Mouse (Mus musculus) lung, postnatal 0 days (tissue): ENCODE results near the gene Thoc6. TPM values are rescaled to one million over a fixed set of nuclear protein-coding genes. Genes with fewer than 3 reads are reported as not detected.

Source experiments
- ATAC-seq: fragments of 200-750 bp; cut with Nextera tagmentation; 2 replicates; pipeline ENCODE4 v1.8.0; 2017; ENCODE audit warnings: moderate library complexity
- DNase-seq: peaks from one replicate; pipeline ENCODE4 v3.0.0-alpha.2; 2016; ENCODE audit warnings: low spot score
- H3K27ac ChIP-seq: fragments of 300-500 bp; sonication (generic); 2 replicates; pipeline ENCODE4 v1.5.1; 2014; ENCODE audit warnings: antibody characterized with exemption, mild to moderate bottlenecking, low read length, mixed read lengths
- H3K27me3 ChIP-seq: fragments of 300-500 bp; sonication (generic); replicated peaks from 2 replicates; pipeline ENCODE4 v1.6.1; 2014; ENCODE audit warnings: low read length, mixed read lengths; ENCODE audit not compliant: insufficient read depth
- H3K36me3 ChIP-seq: fragments of 300-500 bp; sonication (generic); 2 replicates; pipeline ENCODE4 v1.6.1; 2014; ENCODE audit warnings: low read length, mixed read lengths; ENCODE audit not compliant: insufficient read depth
- H3K4me1 ChIP-seq: fragments of 300-500 bp; sonication (generic); 2 replicates; pipeline ENCODE4 v1.6.1; 2014; ENCODE audit warnings: antibody characterized with exemption, low read depth, low read length, mixed read lengths; ENCODE audit not compliant: insufficient read depth
- H3K4me2 ChIP-seq: fragments of 300-500 bp; sonication (generic); replicated peaks from 2 replicates; pipeline ENCODE4 v1.6.1; 2014; ENCODE audit warnings: low read depth, mild to moderate bottlenecking, low read length, moderate library complexity, mixed read lengths
- H3K4me3 ChIP-seq: fragments of 300-500 bp; sonication (generic); 2 replicates; pipeline ENCODE4 v1.5.1; 2014; ENCODE audit warnings: low read depth, low read length
- H3K9ac ChIP-seq: fragments of 300-500 bp; sonication (generic); replicated peaks from 2 replicates; pipeline ENCODE4 v1.6.1; 2014; ENCODE audit warnings: low read depth, mild to moderate bottlenecking
- H3K9me3 ChIP-seq: fragments of 300-500 bp; sonication (generic); 2 replicates; pipeline ENCODE4 v1.6.1; 2016; ENCODE audit warnings: low read length, mixed read lengths
- CTCF ChIP-seq: IDR thresholded peaks from 2 replicates; pipeline ENCODE4 v1.5.1; 2016; ENCODE audit warnings: antibody characterized with exemption, mild to moderate bottlenecking
- EP300 ChIP-seq: IDR thresholded peaks from 2 replicates; pipeline ENCODE4 v1.6.1; 2016; ENCODE audit warnings: antibody characterized with exemption, mild to moderate bottlenecking, control low read depth
- WGBS: fragments of 180-500 bp; shearing (Covaris S2); extraction: QIAGEN DNeasy Blood & Tissue Kit; methylation state at CpG from one replicate; pipeline ENCODE4 v1.1.7; 2014; 5-methylcytosine and 5-hydroxymethylcytosine counted together
- polyA plus RNA-seq: library from polyadenylated mRNA; unstranded; fragments of >200 nt; fragmentation: Nextera tagmentation; extraction: Ambion mirVana; gene quantifications from 2 replicates; pipeline ENCODE4 v1.2.1, GENCODE M21; 2015

Gene Thoc6
- 18.1 and 18.6 TPM in 2 replicates for polyA plus RNA-seq

GRCm38 (mm10) chr17:23673424-23674073 is at the start of gene Thoc6, which contains the start of gene Hcfc1r1:
Thoc6 (minus strand) TSS chr17:23673882.
Hcfc1r1 (plus strand) TSS chr17:23673596.
- H3K27me3 ChIP-seq, result no peaks in the 10 kb centered on the region
- peak within 1 kb of the TSS; percentile 70 for H3K4me3 ChIP-seq
- no peaks in the 10 kb centered on the region for H3K9me3 ChIP-seq
- TF ChIP-seq EP300 (peak; percentile 20; the same call in 1 of the 2 replicates), CTCF (no peak)
- H3K9ac ChIP-seq, result peak within 1 kb of the TSS; percentile 58
- DNase-seq, result peak; percentile 97
- under 1% methylated on average over 44 of the region's 45 CpGs for WGBS
- H3K4me1 ChIP-seq, result peaks cover 20% of the 10 kb centered on the region; the same call in 1 of the 2 replicates
- peak; percentile 93 for ATAC-seq
- peak within 1 kb of the TSS; percentile 74 for H3K27ac ChIP-seq
- H3K4me2 ChIP-seq, result peak within 1 kb of the TSS; percentile 80
- H3K36me3 ChIP-seq, result peaks cover 7% of the 10 kb centered on the region; the same call in 1 of the 2 replicates

- DNase-seq, result no peak
- no peak within 1 kb of the TSS for H3K4me3 ChIP-seq
- WGBS, result 54% methylated on average over 7 of the region's 7 CpGs
- no peaks in the 10 kb centered on the region for H3K36me3 ChIP-seq
- no peak within 1 kb of the TSS for H3K9ac ChIP-seq
- no peak for ATAC-seq
- H3K27me3 ChIP-seq, result no peaks in the 10 kb centered on the region
- H3K4me1 ChIP-seq, result peaks cover 3% of the 10 kb centered on the region; the same call in 1 of the 2 replicates
- TF ChIP-seq EP300, result no peak
- TF ChIP-seq CTCF, result no peak
- no peak within 1 kb of the TSS for H3K4me2 ChIP-seq
- no peak within 1 kb of the TSS for H3K27ac ChIP-seq
- no peaks in the 10 kb centered on the region for H3K9me3 ChIP-seq
These were observed 48.9 kb upstream of the Thoc6 start, which contains the start of gene 1520401A03Rik for GRCm38 (mm10) chr17:23722376-23723125. 1520401A03Rik (minus strand) TSS chr17:23722783.

DNA sequence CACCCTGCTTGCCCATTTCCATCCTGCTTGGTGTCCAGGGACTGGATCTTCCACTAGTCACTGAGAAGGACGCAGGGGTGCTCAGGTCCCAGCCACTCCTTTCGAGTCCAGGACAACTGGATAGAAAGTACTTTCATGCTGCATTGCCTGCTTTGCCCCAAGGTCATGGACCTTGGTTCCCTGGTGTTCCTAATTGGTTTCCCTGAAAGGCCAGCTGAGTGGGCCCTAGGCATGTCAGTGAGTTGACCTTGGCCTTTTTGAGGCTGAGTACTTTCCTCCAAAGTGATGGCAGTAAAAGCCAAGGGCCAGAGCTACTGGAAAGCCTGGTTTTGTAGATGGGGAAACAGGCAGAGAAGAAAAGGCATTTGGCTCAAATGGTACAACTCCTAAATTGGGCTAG is 48.2 kb upstream of the Thoc6 start:
- no peak for ATAC-seq
- Histone ChIP-seq H3K27ac (no peak overlapping the region), H3K9ac (no peak overlapping the region), H3K9me3 (no peaks in the 10 kb centered on the region), H3K36me3 (no peaks in the 10 kb centered on the region), H3K4me1 (no peaks in the 10 kb centered on the region; the same call in 1 of the 2 replicates), H3K4me2 (no peak overlapping the region), H3K27me3 (no peaks in the 10 kb centered on the region), H3K4me3 (no peak overlapping the region)
- TF ChIP-seq EP300, result no peak
- TF ChIP-seq CTCF, result no peak
- WGBS, result 91% methylated on average over 2 of the region's 2 CpGs
- DNase-seq, result no peak

DNA sequence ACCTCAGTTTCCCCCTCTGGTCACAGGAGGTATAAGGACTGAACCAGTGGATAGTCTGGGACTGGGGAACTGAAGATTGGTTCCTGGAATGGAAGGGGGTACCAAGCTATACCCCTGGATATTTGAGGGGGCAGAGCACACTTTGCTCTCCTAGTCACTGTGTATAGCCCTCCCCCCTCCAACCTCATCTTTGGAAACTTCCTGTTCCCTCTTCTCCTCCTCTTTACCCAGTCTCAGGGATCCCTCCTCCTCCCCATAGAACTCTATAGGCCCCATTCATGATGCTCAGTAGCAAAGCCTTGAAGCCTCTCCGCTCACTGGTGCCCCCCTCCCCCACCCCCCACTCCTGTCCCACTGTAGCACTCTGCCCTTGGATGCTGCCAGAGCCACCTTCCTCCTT is 45.8 kb upstream of the Thoc6 start:
- WGBS, result 21% methylated on average over 1 of the region's 1 CpGs

GRCm38 (mm10) chr17:23717003-23717402 is 43.3 kb upstream of the Thoc6 start:
- no peak for ATAC-seq
- no peak for DNase-seq
- Histone ChIP-seq H3K9ac (no peak overlapping the region), H3K27me3 (no peaks in the 10 kb centered on the region), H3K27ac (no peak overlapping the region), H3K4me2 (no peak overlapping the region), H3K9me3 (no peaks in the 10 kb centered on the region), H3K36me3 (no peaks in the 10 kb centered on the region), H3K4me3 (no peak overlapping the region), H3K4me1 (no peaks in the 10 kb centered on the region)
- no peak for TF ChIP-seq EP300
- no peak for TF ChIP-seq CTCF
- 53% methylated on average over 2 of the region's 2 CpGs for WGBS

More for the DNA sequence above, 45.8 kb upstream of the Thoc6 start:
- DNase-seq (no peak), ATAC-seq (no peak)
- Histone ChIP-seq H3K36me3 (no peaks in the 10 kb centered on the region), H3K9ac (no peak overlapping the region), H3K4me3 (no peak overlapping the region), H3K4me2 (no peak overlapping the region), H3K9me3 (no peaks in the 10 kb centered on the region), H3K4me1 (no peaks in the 10 kb centered on the region), H3K27me3 (no peaks in the 10 kb centered on the region), H3K27ac (no peak overlapping the region)
- TF ChIP-seq CTCF (no peak), EP300 (no peak)

DNA sequence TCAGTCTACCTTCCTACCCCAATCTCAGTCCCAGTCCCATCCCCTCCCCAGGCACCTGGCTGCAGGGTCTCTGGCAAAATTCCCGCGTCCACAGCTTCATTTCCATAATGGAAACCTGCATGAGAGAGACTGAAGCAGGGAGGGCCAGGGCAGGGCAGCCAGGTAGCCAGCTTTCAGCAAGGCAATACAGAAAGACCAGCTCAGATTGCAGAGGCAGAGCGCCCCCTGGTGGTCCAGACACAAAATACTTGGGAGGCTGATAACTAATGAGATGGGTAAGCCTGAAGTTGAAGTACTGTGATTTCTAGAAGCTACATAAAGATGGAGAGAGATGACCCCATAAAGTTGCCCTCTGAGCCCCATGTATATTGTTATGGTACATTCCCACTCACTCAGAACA is 32.5 kb upstream of the Thoc6 start:
- no peaks in the 10 kb centered on the region for H3K27me3 ChIP-seq
- no peak overlapping the region for H3K4me3 ChIP-seq
- H3K27ac ChIP-seq, result no peak overlapping the region
- peak; percentile 90 for TF ChIP-seq CTCF
- TF ChIP-seq EP300, result no peak
- H3K9me3 ChIP-seq, result no peaks in the 10 kb centered on the region
- DNase-seq (peak; percentile 77), ATAC-seq (peak; percentile 71)
- H3K9ac ChIP-seq, result no peak overlapping the region
- WGBS, result 3% methylated on average over 3 of the region's 3 CpGs
- H3K36me3 ChIP-seq, result no peaks in the 10 kb centered on the region
- H3K4me2 ChIP-seq, result no peak overlapping the region
- no peaks in the 10 kb centered on the region for H3K4me1 ChIP-seq
